Mouse (Mus musculus): Measurements from ENCODE around the gene Wnt8b. TPM values are rescaled to one million over a fixed set of nuclear protein-coding genes. Genes with fewer than 3 reads are reported as not detected.
"Not testable (repeated sequence)": the region's sequence is repeated elsewhere in the genome, so short reads cannot be mapped to it uniquely, and the experiment has no call there.

Gene Wnt8b
- 2.6 and 3.7 TPM in 2 replicates for polyA plus RNA-seq (2015; fragmentation: Nextera tagmentation; extraction: Ambion mirVana)

GRCm38 (mm10) chr19:44493128-44493527, at the start of gene Wnt8b:
Gene Wnt8b, plus strand, starts transcription at chr19:44493472.
- WGBS = 8% methylated on average over 8 of the region's 8 CpGs
- ATAC-seq (replicated peaks) = no peak
- Histone ChIP-seq H3K4me3 (no peak within 1 kb of the TSS), H3K9me3 (no peaks in the 10 kb centered on the region), H3K36me3 (replicated peaks) (no peaks in the 10 kb centered on the region), H3K9ac (no peak within 1 kb of the TSS), H3K27ac (no peak within 1 kb of the TSS), H3K27me3 (replicated peaks) (peaks cover 82% of the 10 kb centered on the region), H3K4me1 (no peaks in the 10 kb centered on the region), H3K4me2 (no peak within 1 kb of the TSS)

- Histone ChIP-seq H3K9ac (no peak overlapping the region), H3K4me2 (no peak overlapping the region), H3K4me3 (no peak overlapping the region), H3K27me3 (replicated peaks) (no peaks in the 10 kb centered on the region), H3K36me3 (replicated peaks) (no peaks in the 10 kb centered on the region), H3K27ac (no peak overlapping the region), H3K9me3 (no peaks in the 10 kb centered on the region), H3K4me1 (no peaks in the 10 kb centered on the region)
- no peak for ATAC-seq (replicated peaks)
- 91% methylated on average over 3 of the region's 3 CpGs for WGBS
Measured at GRCm38 (mm10) chr19:44445755-44446154, 47.5 kb upstream of the Wnt8b start.

DNA sequence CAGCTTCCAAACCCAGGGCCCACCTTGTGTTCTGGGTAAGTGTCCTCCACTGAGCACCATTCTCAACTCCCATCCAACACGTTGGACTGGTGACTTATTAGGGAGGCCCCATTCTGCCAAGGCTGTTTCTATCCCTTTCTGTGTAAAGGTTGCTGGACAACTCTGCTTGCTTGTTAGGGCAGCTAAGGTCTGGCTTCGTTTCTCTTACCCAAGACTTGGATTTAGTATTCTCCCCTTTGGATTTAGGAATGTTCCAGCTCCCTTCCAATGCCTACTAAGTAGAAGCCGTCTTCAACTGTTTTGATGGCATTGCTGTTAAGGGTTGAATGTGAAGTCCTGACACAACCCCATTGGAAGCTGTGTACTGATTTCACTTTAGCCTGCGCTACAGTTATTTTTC, 45.3 kb upstream of the Wnt8b start:
- H3K27me3 ChIP-seq (replicated peaks) = no peaks in the 10 kb centered on the region
- no peaks in the 10 kb centered on the region for H3K9me3 ChIP-seq
- no peaks in the 10 kb centered on the region for H3K36me3 ChIP-seq (replicated peaks)
- no peak for ATAC-seq (replicated peaks)
- H3K4me2 ChIP-seq = no peak overlapping the region
- no peak overlapping the region for H3K27ac ChIP-seq
- H3K4me1 ChIP-seq = no peaks in the 10 kb centered on the region
- 89% methylated on average over 4 of the region's 4 CpGs for WGBS
- H3K4me3 ChIP-seq = no peak overlapping the region
- no peak overlapping the region for H3K9ac ChIP-seq

DNA sequence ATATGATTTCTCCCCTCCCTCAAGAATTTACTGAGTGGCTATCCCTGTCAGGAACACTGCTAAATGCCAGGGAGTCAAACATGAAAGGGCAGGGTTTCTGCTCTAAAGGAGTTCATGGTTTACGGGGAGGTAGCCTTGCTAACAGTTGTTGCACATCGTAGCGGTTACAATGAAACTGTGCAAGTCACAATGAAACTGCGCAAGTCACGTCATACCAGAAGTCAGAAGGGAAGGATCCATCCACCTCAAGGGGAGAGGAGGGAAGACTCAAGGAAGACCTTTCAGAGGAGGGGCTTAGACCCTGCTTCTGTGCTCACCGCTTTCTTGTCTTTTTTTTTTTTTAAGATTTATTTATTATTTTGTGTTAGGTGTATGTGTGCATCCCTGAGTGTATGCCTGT, 38.4 kb upstream of the Wnt8b start:
- Histone ChIP-seq H3K9me3 (no peaks in the 10 kb centered on the region), H3K27me3 (replicated peaks) (no peaks in the 10 kb centered on the region), H3K4me3 (no peak overlapping the region), H3K36me3 (replicated peaks) (no peaks in the 10 kb centered on the region), H3K9ac (no peak overlapping the region), H3K27ac (no peak overlapping the region), H3K4me2 (no peak overlapping the region), H3K4me1 (no peaks in the 10 kb centered on the region)
- 91% methylated on average over 6 of the region's 6 CpGs for WGBS
- ATAC-seq (replicated peaks) = no peak

DNA sequence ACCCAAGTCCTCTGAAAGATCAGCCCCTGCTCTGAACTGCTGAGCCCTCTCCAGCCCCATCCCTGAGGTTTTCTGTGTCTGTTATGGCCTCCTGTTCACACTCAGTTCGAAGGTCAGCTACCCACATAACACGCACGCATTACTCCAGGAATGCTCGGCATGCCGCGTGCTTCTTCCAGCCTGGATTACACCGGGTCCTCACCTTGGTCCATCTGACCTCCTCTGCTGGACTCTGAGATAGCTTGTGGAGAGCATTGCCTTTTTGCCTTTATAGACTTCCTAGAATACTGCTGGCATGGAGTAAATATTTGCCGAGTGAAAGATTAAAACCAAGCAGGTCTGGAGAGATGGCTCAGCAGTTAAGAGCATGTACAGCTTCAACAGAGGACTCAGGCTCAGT, 37.9 kb upstream of the Wnt8b start:
- H3K4me2 ChIP-seq = no peak overlapping the region
- H3K4me3 ChIP-seq = no peak overlapping the region
- no peak overlapping the region for H3K9ac ChIP-seq
- no peak overlapping the region for H3K27ac ChIP-seq
- ATAC-seq (replicated peaks) = no peak
- 85% methylated on average over 8 of the region's 8 CpGs for WGBS
- H3K27me3 ChIP-seq (replicated peaks) = no peaks in the 10 kb centered on the region
- no peaks in the 10 kb centered on the region for H3K9me3 ChIP-seq
- H3K36me3 ChIP-seq (replicated peaks) = no peaks in the 10 kb centered on the region
- H3K4me1 ChIP-seq = no peaks in the 10 kb centered on the region

DNA sequence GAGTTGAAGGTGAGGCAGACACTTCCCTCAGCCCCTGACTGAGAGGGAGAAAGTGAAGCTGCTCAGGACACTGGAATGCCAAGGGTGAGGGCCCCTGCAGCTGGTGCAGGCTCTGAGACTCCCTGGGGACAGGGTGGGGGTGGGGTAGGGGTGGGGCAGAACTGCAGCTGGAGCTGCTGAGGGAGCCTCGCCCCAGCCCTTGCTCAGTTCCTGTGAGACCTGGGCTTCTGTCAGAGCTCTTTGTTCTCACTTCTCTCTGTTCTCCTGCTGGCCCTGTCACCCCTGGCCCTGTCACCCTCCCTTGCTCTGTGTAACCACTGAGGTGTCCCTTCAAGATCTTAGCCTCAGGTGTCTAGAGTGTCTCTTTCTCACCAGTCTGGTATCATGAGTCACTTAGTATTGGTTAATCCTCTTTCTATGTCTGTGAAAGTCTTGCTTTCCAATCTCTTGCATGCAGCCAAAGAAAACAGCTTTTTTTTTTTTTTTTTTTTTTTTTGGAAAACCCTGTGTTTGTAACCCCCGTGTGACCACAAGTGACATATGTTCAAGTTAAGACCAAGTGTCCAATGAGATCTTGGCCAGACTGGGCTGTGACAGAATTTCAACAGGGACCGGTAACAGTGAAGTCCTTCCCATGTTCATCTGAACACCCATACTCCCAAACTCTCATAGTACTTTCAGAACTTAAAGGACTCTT, 35.8 kb upstream of the Wnt8b start:
- H3K9ac ChIP-seq = no peak overlapping the region
- H3K36me3 ChIP-seq (replicated peaks) = no peaks in the 10 kb centered on the region
- H3K27ac ChIP-seq = no peak overlapping the region
- no peaks in the 10 kb centered on the region for H3K9me3 ChIP-seq
- H3K27me3 ChIP-seq (replicated peaks) = no peaks in the 10 kb centered on the region
- 84% methylated on average over 2 of the region's 3 CpGs for WGBS
- ATAC-seq (replicated peaks) = no peak
- H3K4me1 ChIP-seq = no peaks in the 10 kb centered on the region
- H3K4me2 ChIP-seq = no peak overlapping the region
- H3K4me3 ChIP-seq = no peak overlapping the region

DNA sequence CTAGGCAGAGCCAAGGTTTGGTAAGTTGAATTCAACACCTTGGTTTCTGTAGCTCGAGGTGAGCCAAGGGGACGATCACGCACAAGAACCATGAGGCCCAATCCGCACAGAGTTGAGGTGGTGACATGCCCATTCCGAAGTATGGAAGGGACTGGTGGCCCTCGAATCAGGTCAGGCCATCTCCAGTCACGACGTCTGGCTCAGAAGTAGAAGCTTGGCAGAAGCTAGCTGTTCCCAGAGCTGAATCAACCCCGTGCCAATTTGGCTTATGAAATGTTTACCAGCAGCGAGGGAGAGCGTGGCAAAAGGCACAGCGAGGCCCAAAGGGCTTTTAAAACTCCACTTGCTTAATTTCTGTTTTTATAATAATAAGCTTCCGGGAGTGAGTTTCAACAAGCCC, 34.6 kb upstream of the Wnt8b start:
- Histone ChIP-seq H3K9me3 (no peaks in the 10 kb centered on the region), H3K4me2 (no peak overlapping the region), H3K4me3 (no peak overlapping the region), H3K27me3 (replicated peaks) (no peaks in the 10 kb centered on the region), H3K4me1 (no peaks in the 10 kb centered on the region), H3K36me3 (replicated peaks) (no peaks in the 10 kb centered on the region), H3K27ac (no peak overlapping the region), H3K9ac (no peak overlapping the region)
- 92% methylated on average over 13 of the region's 13 CpGs for WGBS
- ATAC-seq (replicated peaks) = no peak

- Histone ChIP-seq H3K4me1 (no peaks in the 10 kb centered on the region), H3K27ac (no peak overlapping the region), H3K9ac (no peak overlapping the region), H3K27me3 (replicated peaks) (no peaks in the 10 kb centered on the region), H3K4me3 (no peak overlapping the region), H3K9me3 (no peaks in the 10 kb centered on the region), H3K36me3 (replicated peaks) (no peaks in the 10 kb centered on the region), H3K4me2 (no peak overlapping the region)
- no peak for ATAC-seq (replicated peaks)
- 79% methylated on average over 5 of the region's 5 CpGs for WGBS
Measured at GRCm38 (mm10) chr19:44460441-44460840, 32.8 kb upstream of the Wnt8b start.

DNA sequence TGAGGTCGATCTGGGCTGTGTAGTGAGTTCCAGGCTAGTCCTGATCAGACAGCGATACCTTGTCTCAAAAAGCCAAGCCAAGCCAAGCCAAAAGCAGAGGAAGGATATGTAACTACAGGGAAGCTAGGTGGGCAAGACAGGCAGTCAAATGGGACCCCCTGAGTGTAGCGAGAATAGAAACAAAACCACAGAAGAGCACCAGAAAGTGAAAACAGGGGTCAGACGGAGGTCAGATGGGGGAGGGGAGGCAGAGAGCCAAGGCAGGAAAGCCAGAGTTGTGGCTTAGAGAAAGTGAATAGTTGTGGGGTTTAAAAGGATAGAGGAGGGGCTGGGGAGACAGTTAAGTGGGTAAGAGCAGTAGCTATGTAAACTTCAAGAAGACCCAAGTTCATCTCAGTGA, 31.8 kb upstream of the Wnt8b start:
- ATAC-seq (replicated peaks) = no peak
- Histone ChIP-seq H3K9ac (no peak overlapping the region), H3K9me3 (no peaks in the 10 kb centered on the region), H3K27ac (no peak overlapping the region), H3K4me3 (no peak overlapping the region), H3K36me3 (replicated peaks) (no peaks in the 10 kb centered on the region), H3K4me1 (no peaks in the 10 kb centered on the region), H3K4me2 (no peak overlapping the region), H3K27me3 (replicated peaks) (no peaks in the 10 kb centered on the region)
- 56% methylated on average over 4 of the region's 4 CpGs for WGBS

DNA sequence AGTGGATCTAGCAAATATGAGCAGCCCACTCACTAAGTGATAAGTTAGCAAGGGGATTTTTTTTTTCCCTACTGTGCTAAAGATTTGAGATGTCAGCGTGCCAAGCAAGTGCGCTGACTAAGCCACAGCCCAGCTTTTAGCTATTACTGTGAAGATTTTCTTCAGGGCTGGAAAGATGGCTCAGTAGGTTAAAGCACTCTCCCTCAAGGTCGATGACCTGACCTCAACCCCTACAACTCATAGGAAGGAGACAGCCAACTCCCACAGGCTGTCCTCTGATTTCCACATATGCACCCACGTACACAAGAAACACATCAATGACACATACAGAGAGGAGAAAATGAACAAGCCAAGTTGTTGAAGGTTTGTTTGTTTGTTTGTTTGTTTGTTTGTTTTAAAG, 31.1 kb upstream of the Wnt8b start:
- 89% methylated on average over 4 of the region's 4 CpGs for WGBS
- Histone ChIP-seq H3K4me1 (no peaks in the 10 kb centered on the region), H3K9me3 (no peaks in the 10 kb centered on the region), H3K9ac (no peak overlapping the region), H3K4me3 (no peak overlapping the region), H3K36me3 (replicated peaks) (no peaks in the 10 kb centered on the region), H3K27ac (no peak overlapping the region), H3K4me2 (no peak overlapping the region), H3K27me3 (replicated peaks) (no peaks in the 10 kb centered on the region)
- ATAC-seq (replicated peaks) = no peak

- H3K4me2 ChIP-seq; H3K27ac ChIP-seq; H3K9me3 ChIP-seq; ATAC-seq (replicated peaks); H3K36me3 ChIP-seq (replicated peaks); H3K4me1 ChIP-seq; H3K9ac ChIP-seq; H3K27me3 ChIP-seq (replicated peaks); H3K4me3 ChIP-seq: not testable (repeated sequence)
- WGBS = 48% methylated on average over 14 of the region's 14 CpGs
Measured at GRCm38 (mm10) chr19:44465960-44466525, 27.2 kb upstream of the Wnt8b start.

DNA sequence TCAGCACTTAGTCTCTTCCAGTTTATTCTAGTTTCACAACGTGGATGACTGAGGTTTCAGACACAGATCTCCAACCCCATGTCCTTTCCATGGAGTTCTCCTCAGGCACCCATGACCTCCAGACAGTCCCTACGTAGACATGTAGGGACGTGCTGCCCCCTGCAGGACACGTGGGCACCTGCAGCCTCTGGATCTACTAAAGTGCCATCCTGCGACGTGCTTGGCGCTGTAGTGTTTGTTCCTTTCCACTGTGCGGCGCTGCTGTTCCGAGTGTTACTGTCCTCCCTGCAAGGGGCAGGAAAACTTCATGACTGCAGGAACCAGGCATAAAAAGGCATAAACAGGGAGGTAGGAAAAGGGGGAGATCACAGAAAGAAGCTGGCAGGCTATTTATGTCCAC, 19.1 kb upstream of the Wnt8b start:
- WGBS = 3% methylated on average over 10 of the region's 10 CpGs

GRCm38 (mm10) chr19:44475268-44475667, 18.0 kb upstream of the Wnt8b start:
- H3K4me2 ChIP-seq = no peak overlapping the region
- no peak for ATAC-seq (replicated peaks)
- H3K27me3 ChIP-seq (replicated peaks) = peaks cover 4% of the 10 kb centered on the region; the same call in 1 of the 2 replicates
- H3K4me3 ChIP-seq = no peak overlapping the region
- no peak overlapping the region for H3K9ac ChIP-seq
- H3K9me3 ChIP-seq = no peaks in the 10 kb centered on the region
- peaks cover 6% of the 10 kb centered on the region; the same call in 1 of the 2 replicates for H3K4me1 ChIP-seq
- H3K36me3 ChIP-seq (replicated peaks) = no peaks in the 10 kb centered on the region
- WGBS = 84% methylated on average over 6 of the region's 6 CpGs
- H3K27ac ChIP-seq = no peak overlapping the region

More for the DNA sequence above, 19.1 kb upstream of the Wnt8b start:
- Histone ChIP-seq H3K27ac (no peak overlapping the region), H3K4me3 (no peak overlapping the region), H3K9me3 (no peaks in the 10 kb centered on the region), H3K4me1 (peaks cover 6% of the 10 kb centered on the region; the same call in 1 of the 2 replicates), H3K36me3 (replicated peaks) (no peaks in the 10 kb centered on the region), H3K27me3 (replicated peaks) (0 out of 2 replicates have a peak, but pooled peaks cover 4% of the 10 kb centered on the region), H3K9ac (no peak overlapping the region), H3K4me2 (no peak overlapping the region)
- no peak for ATAC-seq (replicated peaks)
